Mouse (Mus musculus): ENCODE measurements around the gene Ltbp3. TPM values are rescaled to one million over a fixed set of nuclear protein-coding genes. Genes with fewer than 3 reads are reported as not detected.

Ltbp3 gene
- polyA plus RNA-seq, 1 experiment from 2014 or later, result 27.7 TPM

DNA sequence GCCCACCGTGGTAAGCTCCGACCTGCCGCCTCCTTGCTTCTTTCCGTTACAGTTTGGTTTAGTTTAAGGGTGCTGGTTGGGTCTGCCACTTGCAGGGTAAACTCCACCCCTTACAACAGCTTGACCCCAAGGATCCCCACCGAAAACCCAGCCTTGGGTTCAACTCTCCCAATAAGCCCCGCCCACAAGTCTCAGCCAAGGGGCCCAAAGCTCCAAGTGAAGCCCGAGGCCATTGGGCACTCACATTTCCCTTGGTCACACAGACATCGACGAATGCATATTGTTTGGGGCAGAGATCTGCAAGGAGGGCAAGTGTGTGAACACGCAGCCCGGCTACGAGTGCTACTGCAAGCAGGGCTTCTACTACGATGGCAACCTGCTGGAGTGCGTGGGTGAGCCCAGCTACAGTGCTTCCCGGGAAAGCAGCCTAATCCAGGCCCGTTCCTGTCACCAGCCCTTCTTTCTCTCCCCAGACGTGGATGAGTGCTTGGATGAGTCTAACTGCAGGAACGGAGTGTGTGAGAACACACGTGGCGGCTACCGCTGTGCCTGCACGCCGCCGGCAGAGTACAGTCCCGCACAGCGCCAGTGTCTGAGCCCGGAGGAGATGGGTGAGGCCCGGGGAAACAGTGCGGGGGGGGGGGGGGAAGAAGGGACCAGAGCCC is 15.7 kb downstream of the Ltbp3 start:
- no peak overlapping the region for H3K27ac ChIP-seq (ENCODE audit: poor library complexity, severe bottlenecking)
- no peaks in the 10 kb centered on the region for H3K9me3 ChIP-seq (replicated peaks)
- H3K4me3 ChIP-seq, result peak overlapping the region; percentile 39
- WGBS, result 12% methylated on average over 25 of the region's 29 CpGs
- peak overlapping the region; percentile 66 for H3K9ac ChIP-seq
- peaks cover 83% of the 10 kb centered on the region for H3K27me3 ChIP-seq (replicated peaks)
- ATAC-seq (ENCODE audit: insufficient number of reproducible peaks, low FRiP score), result peak; percentile 29; the same call in 1 of the 2 replicates
- peak overlapping the region; percentile 71 for H3K4me2 ChIP-seq
- H3K36me3 ChIP-seq, result peaks cover 53% of the 10 kb centered on the region
- peaks cover 22% of the 10 kb centered on the region for H3K4me1 ChIP-seq (replicated peaks)

DNA sequence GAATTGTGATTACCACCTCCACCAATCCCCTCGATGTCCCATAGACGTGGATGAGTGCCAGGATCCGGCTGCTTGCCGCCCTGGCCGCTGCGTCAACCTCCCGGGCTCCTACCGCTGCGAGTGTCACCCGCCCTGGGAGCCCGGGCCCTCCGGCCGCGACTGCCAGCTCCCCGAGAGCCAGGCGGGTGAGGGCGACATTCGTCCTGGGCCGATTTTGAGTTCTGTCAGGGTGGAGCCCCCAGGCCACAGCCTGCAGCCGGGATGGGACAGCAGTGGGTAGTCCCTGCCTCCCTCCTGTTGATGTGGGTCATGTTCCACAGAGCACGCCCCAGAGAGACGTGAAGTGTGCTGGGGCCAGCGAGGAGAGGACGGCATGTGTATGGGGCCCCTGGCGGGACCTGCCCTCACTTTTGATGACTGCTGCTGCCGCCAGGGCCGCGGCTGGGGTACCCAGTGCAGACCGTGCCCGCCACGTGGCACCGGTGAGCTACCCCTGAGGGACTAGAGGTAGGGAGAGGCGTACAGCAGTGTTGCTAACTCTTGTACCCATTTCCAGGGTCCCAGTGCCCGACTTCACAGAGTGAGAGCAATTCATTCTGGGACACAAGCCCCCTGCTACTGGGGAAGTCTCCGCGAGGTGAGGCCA is 16.4 kb downstream of the Ltbp3 start:
- peak; percentile 19; the same call in 1 of the 2 replicates for ATAC-seq (ENCODE audit: insufficient number of reproducible peaks, low FRiP score)
- Histone ChIP-seq H3K9me3 (replicated peaks) (no peaks in the 10 kb centered on the region), H3K4me3 (peak overlapping the region; percentile 39), H3K36me3 (peaks cover 60% of the 10 kb centered on the region), H3K27me3 (replicated peaks) (peaks cover 77% of the 10 kb centered on the region), H3K4me2 (peak overlapping the region; percentile 71), H3K4me1 (replicated peaks) (peaks cover 16% of the 10 kb centered on the region), H3K9ac (peak overlapping the region; percentile 66), H3K27ac (ENCODE audit: poor library complexity, severe bottlenecking) (no peak overlapping the region)
- whole genome bisulfite sequencing, result 15% methylated on average over 36 of the region's 36 CpGs

DNA sequence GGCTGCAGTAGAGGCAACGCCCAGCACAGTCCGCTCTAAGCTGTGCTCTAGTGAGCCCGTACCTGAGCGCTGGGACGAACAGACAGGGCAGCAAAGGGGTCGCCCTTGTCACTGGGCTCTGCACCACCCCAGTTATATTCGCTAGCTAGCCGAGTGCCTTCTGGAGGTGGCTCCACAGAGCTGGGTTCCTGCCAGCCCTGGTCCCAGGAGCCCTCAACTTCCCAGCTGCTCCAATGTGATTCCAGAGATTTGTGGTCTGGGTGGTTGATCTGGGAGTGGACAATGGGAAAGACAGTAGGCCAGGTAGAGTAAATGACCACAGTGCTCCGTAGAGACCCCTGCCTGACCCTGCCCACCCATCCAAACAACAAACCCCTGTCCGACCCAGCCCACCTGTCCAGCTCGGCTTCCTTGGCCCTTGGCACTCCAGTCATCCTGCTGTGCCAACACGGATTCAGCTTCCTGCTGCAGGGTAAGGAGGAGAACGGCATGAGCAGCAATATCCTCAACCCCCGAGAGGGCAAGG is 18.2 kb downstream of the Ltbp3 start:
- Histone ChIP-seq H3K9ac (no peak overlapping the region), H3K4me3 (no peak overlapping the region), H3K27ac (ENCODE audit: poor library complexity, severe bottlenecking) (no peak overlapping the region), H3K4me2 (no peak overlapping the region), H3K4me1 (replicated peaks) (peaks cover 16% of the 10 kb centered on the region), H3K36me3 (peaks cover 69% of the 10 kb centered on the region), H3K27me3 (replicated peaks) (peaks cover 58% of the 10 kb centered on the region), H3K9me3 (replicated peaks) (no peaks in the 10 kb centered on the region)
- no peak for ATAC-seq (ENCODE audit: insufficient number of reproducible peaks, low FRiP score)
- WGBS, result 91% methylated on average over 14 of the region's 14 CpGs

DNA sequence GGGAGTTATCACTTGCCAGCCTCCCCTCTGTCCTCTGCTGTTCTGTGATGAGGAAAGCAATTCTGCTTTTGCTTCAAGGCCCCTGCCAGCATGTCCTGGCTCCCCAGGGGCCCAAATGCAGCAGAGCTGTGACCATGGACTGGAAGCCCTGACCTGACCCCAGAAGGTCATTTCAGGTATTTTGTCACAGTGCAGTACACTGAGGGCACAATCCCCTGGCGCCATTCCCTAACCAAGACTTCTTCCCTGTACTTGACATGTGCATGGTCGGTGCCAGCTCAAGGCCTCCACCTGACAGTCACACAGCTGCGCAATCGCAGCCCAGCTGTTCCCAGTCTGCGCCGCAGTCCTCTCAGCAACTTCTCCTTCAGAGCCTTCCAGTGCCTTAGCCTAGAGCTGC is 22.5 kb downstream of the Ltbp3 start:
- H3K4me3 ChIP-seq, result no peak overlapping the region
- no peak overlapping the region for H3K4me2 ChIP-seq
- 92% methylated on average over 6 of the region's 6 CpGs for WGBS
- ATAC-seq (ENCODE audit: insufficient number of reproducible peaks, low FRiP score), result no peak
- no peaks in the 10 kb centered on the region for H3K4me1 ChIP-seq (replicated peaks)
- no peak overlapping the region for H3K9ac ChIP-seq
- no peaks in the 10 kb centered on the region for H3K9me3 ChIP-seq (replicated peaks)
- H3K27me3 ChIP-seq (replicated peaks), result peaks cover 16% of the 10 kb centered on the region
- H3K27ac ChIP-seq (ENCODE audit: poor library complexity, severe bottlenecking), result no peak overlapping the region
- H3K36me3 ChIP-seq, result peaks cover 95% of the 10 kb centered on the region

DNA sequence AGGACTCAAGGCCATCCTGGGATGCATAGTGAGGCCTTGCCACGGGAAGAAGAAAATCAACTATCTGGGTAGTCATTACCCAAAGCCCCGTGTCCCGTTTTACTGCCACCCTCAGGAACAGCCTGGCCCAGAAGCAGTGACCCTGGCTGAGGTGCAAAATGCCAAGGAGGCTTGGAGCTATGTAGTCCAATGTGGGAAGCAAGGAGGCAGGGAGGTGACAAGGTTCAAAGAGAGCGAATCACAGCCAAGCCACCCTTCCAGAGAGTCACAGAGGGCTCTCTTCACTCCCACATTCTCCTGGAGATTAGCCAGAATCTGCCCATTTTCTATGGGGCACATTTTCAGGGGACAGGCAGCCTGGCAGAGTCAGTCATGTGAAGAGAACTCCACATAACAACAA is 26.6 kb downstream of the Ltbp3 start:
- Histone ChIP-seq H3K4me2 (no peak overlapping the region), H3K27me3 (replicated peaks) (no peaks in the 10 kb centered on the region), H3K36me3 (peaks cover 74% of the 10 kb centered on the region), H3K4me1 (replicated peaks) (peaks cover 12% of the 10 kb centered on the region), H3K9me3 (replicated peaks) (no peaks in the 10 kb centered on the region; the same call in 1 of the 2 replicates), H3K9ac (no peak overlapping the region), H3K4me3 (no peak overlapping the region), H3K27ac (ENCODE audit: poor library complexity, severe bottlenecking) (no peak overlapping the region)
- ATAC-seq (ENCODE audit: insufficient number of reproducible peaks, low FRiP score), result no peak
- 88% methylated on average over 4 of the region's 4 CpGs for WGBS

DNA sequence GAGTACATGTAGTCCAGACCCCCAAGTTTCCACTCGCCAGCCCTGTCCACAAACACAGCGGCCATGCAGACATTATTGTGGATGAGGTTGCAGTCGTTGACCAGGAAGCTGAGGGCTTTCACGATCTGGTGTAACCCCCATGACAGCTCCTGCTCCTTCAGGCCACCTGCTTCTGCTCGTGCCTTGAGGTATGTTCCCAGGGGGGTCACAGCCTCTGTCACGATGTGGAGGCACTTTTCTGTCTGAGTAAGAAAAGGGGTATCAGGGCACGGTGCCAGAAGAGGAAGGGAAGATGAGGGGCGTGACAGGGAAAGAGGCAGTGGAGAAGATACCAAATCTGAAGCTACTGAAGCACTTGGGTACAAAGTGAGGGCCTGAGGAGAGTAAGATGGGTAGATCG is 29.6 kb downstream of the Ltbp3 start:
- WGBS, result 38% methylated on average over 9 of the region's 9 CpGs
- Histone ChIP-seq H3K27me3 (replicated peaks) (no peaks in the 10 kb centered on the region), H3K4me2 (peak overlapping the region; percentile 86), H3K4me3 (peak overlapping the region; percentile 65), H3K9me3 (replicated peaks) (no peaks in the 10 kb centered on the region; the same call in 1 of the 2 replicates), H3K4me1 (replicated peaks) (peaks cover 12% of the 10 kb centered on the region), H3K27ac (ENCODE audit: poor library complexity, severe bottlenecking) (peak overlapping the region; percentile 70), H3K9ac (peak overlapping the region; percentile 85), H3K36me3 (peaks cover 46% of the 10 kb centered on the region)
- ATAC-seq (ENCODE audit: insufficient number of reproducible peaks, low FRiP score), result no peak

DNA sequence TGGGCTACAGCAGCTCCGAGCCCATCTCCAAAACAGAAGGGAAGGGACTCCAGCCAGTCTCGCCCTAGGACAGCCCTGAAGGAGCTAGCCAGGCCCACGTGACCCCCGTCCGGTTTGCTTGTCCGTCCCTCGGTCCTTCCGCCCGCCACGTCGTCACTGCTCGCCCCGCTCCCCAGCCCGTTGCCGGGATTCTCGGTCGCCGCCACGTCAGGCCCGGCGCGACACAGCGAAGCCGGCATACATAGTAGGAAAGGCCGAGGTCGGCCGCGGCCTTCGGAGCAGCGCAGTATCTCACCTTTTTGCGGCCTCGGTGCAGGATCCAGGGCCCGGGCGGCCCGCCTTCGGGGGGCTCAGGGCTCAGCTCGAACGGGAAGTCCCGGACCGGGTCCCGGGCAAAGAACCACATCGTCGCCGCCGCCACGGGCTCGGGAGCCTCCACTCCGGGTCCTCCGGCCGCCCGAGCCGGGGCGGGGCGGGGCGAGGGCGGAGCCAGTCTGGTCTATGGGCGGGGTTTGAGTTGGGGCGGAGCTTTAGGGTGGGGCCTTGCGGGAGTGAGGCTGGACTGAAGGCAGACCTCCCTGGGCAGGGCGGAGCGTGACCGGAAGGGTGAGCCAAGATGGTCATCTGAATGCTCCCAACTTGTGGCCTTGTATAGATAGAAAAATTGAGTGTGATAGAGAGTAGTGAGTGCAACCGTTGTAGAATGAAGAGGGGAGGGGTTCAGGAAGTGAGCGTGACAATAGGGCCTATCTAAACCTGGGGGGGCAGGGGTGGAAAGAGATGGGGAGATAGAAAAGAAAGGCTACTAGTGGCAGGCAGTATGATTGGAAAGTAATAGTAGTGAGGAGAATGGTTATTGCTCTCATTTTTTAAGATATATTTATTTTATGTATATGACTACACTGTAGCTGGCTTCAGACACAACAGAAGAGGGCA is 30.5 kb downstream of the Ltbp3 start, which contains the start of gene Scyl1:
Gene Scyl1 (minus strand): TSS at position 495 of the 936 bp plus-strand sequence.
- WGBS, result 1% methylated on average over 64 of the region's 64 CpGs
- peak within 1 kb of the TSS; percentile 86 for H3K4me2 ChIP-seq
- H3K4me3 ChIP-seq, result peak within 1 kb of the TSS; percentile 65
- H3K27me3 ChIP-seq (replicated peaks), result no peaks in the 10 kb centered on the region
- H3K9ac ChIP-seq, result peak within 1 kb of the TSS; percentile 85
- H3K36me3 ChIP-seq, result peaks cover 37% of the 10 kb centered on the region
- H3K4me1 ChIP-seq (replicated peaks), result peaks cover 12% of the 10 kb centered on the region
- H3K9me3 ChIP-seq (replicated peaks), result no peaks in the 10 kb centered on the region; the same call in 1 of the 2 replicates
- peak; percentile 98 for ATAC-seq (ENCODE audit: insufficient number of reproducible peaks, low FRiP score)
- peak within 1 kb of the TSS; percentile 70 for H3K27ac ChIP-seq (ENCODE audit: poor library complexity, severe bottlenecking)

DNA sequence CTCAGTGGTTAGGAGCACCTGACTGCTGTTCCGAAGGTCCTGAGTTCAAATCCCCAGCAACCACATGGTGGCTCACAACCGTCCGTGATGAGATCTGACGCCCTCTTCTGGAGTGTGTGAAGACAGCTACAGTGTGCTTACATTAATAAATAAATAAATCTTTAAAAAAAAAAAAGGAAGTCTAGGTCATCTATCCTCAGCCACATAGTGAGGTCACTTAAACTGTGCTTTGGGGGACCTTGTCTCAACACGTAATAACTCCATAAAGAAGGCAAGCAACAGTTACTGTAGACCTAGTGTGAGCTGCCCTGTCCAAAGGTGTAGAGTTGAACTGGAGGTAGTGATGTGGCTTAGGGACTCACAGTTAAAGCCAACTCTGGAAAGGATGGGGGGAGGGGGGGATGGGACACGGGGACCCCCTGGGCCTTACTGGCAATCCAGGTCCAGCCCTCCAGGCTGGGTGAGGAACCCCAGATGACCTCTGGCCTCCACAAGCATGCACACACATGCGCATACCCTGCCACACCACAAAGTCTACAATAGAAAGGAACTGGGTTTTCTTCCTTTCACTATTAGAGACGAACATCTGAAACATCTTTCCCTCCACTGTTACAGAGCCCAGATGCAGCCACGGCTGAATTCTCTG is 36.8 kb downstream of the Ltbp3 start:
- no peak for ATAC-seq (ENCODE audit: insufficient number of reproducible peaks, low FRiP score)
- WGBS, result 78% methylated on average over 9 of the region's 9 CpGs

DNA sequence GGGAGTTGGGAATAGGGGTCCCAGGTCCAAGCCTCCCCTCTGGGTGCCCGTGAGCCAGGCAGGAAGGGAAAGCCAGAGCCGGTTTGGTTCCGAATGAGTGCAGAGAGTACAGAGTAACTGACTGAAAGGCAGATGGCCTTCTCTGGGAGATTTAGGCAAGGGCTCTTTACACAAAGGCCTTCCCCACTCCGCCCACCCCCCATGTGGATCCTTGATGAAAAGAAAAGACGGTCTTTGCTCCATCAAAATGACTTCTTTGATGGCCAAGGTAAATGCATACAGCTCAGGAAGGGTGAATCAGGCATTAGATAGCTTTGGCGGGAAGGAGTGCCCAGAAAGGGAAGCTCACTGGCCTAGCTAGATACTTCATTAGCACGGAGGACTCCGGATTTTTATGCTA is 37.6 kb downstream of the Ltbp3 start:
- H3K4me1 ChIP-seq (replicated peaks), result no peaks in the 10 kb centered on the region
- H3K27ac ChIP-seq (ENCODE audit: poor library complexity, severe bottlenecking), result no peak overlapping the region
- no peaks in the 10 kb centered on the region for H3K27me3 ChIP-seq (replicated peaks)
- no peak for ATAC-seq (ENCODE audit: insufficient number of reproducible peaks, low FRiP score)
- WGBS, result 53% methylated on average over 8 of the region's 8 CpGs
- H3K9ac ChIP-seq, result no peak overlapping the region
- no peak overlapping the region for H3K4me2 ChIP-seq
- no peaks in the 10 kb centered on the region for H3K36me3 ChIP-seq
- no peak overlapping the region for H3K4me3 ChIP-seq
- H3K9me3 ChIP-seq (replicated peaks), result no peaks in the 10 kb centered on the region

More for the DNA sequence above, 36.8 kb downstream of the Ltbp3 start:
- H3K4me3 ChIP-seq, result no peak overlapping the region
- H3K9me3 ChIP-seq (replicated peaks), result no peaks in the 10 kb centered on the region
- H3K4me1 ChIP-seq (replicated peaks), result no peaks in the 10 kb centered on the region
- no peaks in the 10 kb centered on the region for H3K36me3 ChIP-seq
- no peak overlapping the region for H3K4me2 ChIP-seq
- no peak overlapping the region for H3K27ac ChIP-seq (ENCODE audit: poor library complexity, severe bottlenecking)
- H3K9ac ChIP-seq, result no peak overlapping the region
- no peaks in the 10 kb centered on the region for H3K27me3 ChIP-seq (replicated peaks)

DNA sequence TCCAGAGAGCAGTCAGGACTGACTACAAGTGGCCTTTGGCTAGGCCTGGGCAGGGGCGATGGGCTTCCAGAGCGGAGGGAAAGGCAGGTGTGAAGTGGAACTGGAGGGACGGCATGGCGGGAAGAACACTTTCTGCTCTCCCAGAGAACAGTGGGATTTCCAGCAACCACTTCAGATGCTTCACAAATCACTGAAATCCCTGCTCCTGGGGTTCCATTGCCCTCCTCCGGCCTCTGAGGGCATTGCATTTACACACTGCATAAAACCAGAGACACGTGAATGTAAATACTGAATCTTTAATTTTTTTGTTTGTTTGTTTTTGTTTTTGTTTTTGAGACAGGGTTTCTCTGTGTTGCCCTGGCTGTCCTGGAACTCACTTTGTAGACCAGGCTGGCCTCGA is 39.5 kb downstream of the Ltbp3 start:
- Histone ChIP-seq H3K9me3 (replicated peaks) (no peaks in the 10 kb centered on the region), H3K4me3 (no peak overlapping the region), H3K27me3 (replicated peaks) (no peaks in the 10 kb centered on the region), H3K27ac (ENCODE audit: poor library complexity, severe bottlenecking) (no peak overlapping the region), H3K4me1 (replicated peaks) (no peaks in the 10 kb centered on the region), H3K36me3 (no peaks in the 10 kb centered on the region), H3K4me2 (no peak overlapping the region), H3K9ac (no peak overlapping the region)
- no peak for ATAC-seq (ENCODE audit: insufficient number of reproducible peaks, low FRiP score)
- 65% methylated on average over 7 of the region's 7 CpGs for WGBS

All from heart, embryonic 12.5 days (tissue).